Mouse (Mus musculus) cerebellum, postnatal 10 days (tissue): ENCODE measurements around the gene Ccdc57.

Source experiments
- DNase-seq, 2 experiments: peaks; one replicate each; pipeline ENCODE4 v3.0.0; 2021; ENCODE audit warnings: mixed read lengths in 2 of 2

Ccdc57 gene

GRCm38 (mm10) chr11:120951731-120952730 is 19.4 kb upstream of the Ccdc57 start:
- DNase-seq = no peak

- peak; percentile 68 to 69 for DNase-seq
Observed at GRCm38 (mm10) chr11:120951237-120951636, 18.6 kb upstream of the Ccdc57 start.

GRCm38 (mm10) chr11:120950281-120951202 is 17.9 kb upstream of the Ccdc57 start:
- peak; percentile 93 to 95 for DNase-seq

GRCm38 (mm10) chr11:120949863-120950262 is 17.2 kb upstream of the Ccdc57 start:
- DNase-seq = peak in 1 of 2 experiments; percentile 29

GRCm38 (mm10) chr11:120948861-120949851 is 16.5 kb upstream of the Ccdc57 start:
- peak in 1 of 2 experiments; percentile 39 for DNase-seq

- DNase-seq = no peak
Observed at GRCm38 (mm10) chr11:120948328-120948727, 15.7 kb upstream of the Ccdc57 start, which contains the start of gene Slc16a3. Gene Slc16a3, plus strand, starts transcription at chr11:120948480.

- DNase-seq = peak in 1 of 2 experiments; percentile 10
Observed at GRCm38 (mm10) chr11:120945926-120946325, 13.3 kb upstream of the Ccdc57 start.

GRCm38 (mm10) chr11:120945266-120945665 is 12.6 kb upstream of the Ccdc57 start:
- DNase-seq = no peak

- no peak for DNase-seq
Observed at GRCm38 (mm10) chr11:120940959-120941358, 8.3 kb upstream of the Ccdc57 start.

- DNase-seq = no peak
Observed at GRCm38 (mm10) chr11:120939712-120940341, 7.2 kb upstream of the Ccdc57 start.

- no peak for DNase-seq
Observed at GRCm38 (mm10) chr11:120938795-120939194, 6.1 kb upstream of the Ccdc57 start.

GRCm38 (mm10) chr11:120937976-120938375 is 5.3 kb upstream of the Ccdc57 start:
- DNase-seq = no peak

- DNase-seq = no peak
Observed at GRCm38 (mm10) chr11:120931479-120931878, 1.2 kb downstream of the Ccdc57 start.

GRCm38 (mm10) chr11:120928468-120928867 is 4.2 kb downstream of the Ccdc57 start:
- DNase-seq = no peak

- no peak for DNase-seq
Observed at GRCm38 (mm10) chr11:120922528-120922927, 10.1 kb downstream of the Ccdc57 start.

GRCm38 (mm10) chr11:120917756-120918155 is 14.9 kb downstream of the Ccdc57 start:
- DNase-seq = no peak

GRCm38 (mm10) chr11:120916477-120916876 is 16.2 kb downstream of the Ccdc57 start:
- DNase-seq = no peak

GRCm38 (mm10) chr11:120913796-120914195 is 18.9 kb downstream of the Ccdc57 start:
- DNase-seq = no peak

- DNase-seq = peak; percentile 88 to 91
Observed at GRCm38 (mm10) chr11:120905430-120905873, 27.2 kb downstream of the Ccdc57 start.

- no peak for DNase-seq
Observed at GRCm38 (mm10) chr11:120904561-120904960, 28.1 kb downstream of the Ccdc57 start.
